Mouse (Mus musculus): ENCODE measurements around the gene Slit2. TPM values are rescaled to one million over a fixed set of nuclear protein-coding genes. Genes with fewer than 3 reads are reported as not detected.

Gene Slit2
- 3.4 TPM for polyA plus RNA-seq (2014; fragmentation: Illumina TruSeq; extraction: RNeasy Lipid Tissue Mini Kit (QIAGEN cat#74804); ENCODE audit: low read depth, low replicate concordance)

DNA sequence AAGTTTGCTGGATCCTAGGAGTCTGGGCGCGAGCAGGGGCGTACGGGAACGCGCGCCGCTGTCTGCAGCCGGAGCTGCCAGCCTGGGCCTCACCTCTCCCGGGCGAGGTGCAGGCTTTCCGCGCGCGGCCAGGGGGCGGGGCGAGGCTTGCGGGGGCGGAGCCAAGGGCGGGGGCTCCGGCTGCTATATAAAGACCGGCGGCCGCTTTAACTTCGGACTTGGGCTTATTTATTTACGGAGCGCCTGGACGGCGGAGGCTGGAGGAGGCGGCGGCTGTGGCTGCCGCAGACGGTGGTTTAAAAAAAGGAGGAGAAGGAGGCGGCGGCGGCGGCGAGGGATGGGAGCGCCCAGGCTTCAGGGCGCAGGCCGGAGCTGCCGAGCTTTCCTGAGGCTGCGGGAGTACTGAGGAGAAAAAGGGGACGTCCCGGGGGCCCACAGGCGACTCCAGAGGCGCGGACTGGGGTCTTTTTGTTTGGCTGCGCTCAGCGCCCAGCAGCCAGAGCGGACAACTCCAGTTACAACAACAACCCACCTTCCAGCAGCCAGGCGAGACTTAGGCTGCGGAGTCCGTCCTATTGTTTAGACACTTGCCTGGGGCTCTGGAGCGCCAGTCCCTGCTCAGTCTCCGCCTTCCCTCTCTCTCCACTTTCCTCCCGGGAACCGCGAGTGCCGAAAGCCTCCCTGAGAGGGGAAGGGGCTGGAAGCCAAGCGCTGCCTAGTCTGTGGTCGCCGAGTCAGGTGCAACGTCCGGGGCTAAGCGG is at the start of gene Slit2:
Slit2 (plus strand) TSS at position 198 of the 761 bp plus-strand sequence.

DNA sequence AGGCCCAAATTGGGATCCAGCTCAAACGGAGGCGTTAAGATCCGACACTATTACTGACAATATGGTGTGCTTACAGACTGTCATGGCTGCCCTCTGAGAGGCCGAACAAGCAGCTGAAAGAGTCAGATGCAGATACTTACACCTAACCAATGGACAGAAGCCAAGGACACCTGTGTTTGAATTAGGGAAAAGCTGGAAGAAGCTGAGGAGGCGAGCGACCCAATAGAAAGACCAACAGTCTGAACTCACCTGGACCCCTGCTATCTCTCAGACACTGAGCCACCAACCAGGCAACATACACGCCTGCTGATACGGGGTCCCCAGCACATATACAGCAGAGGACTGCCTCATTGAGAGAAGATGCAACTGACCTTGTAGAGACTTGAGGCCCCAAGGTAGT is 344.7 kb downstream of the Slit2 start, which contains the start of gene 5730480H06Rik:
5730480H06Rik (plus strand) TSS at position 301 of the 400 bp plus-strand sequence.

Measured in sigmoid colon, adult 10 weeks (tissue).